Mouse (Mus musculus) forebrain, embryonic 11.5 days (tissue): Measurements from ENCODE around the gene Olfr539. TPM values are rescaled to one million over a fixed set of nuclear protein-coding genes. Genes with fewer than 3 reads are reported as not detected.

Experiments
- ATAC-seq: fragments of 200-750 bp; cut with Nextera tagmentation; replicated peaks from 2 replicates; pipeline ENCODE4 v1.8.0; 2017; ENCODE audit warnings: moderate TSS enrichment; ENCODE audit not compliant: low FRiP score
- DNase-seq: peaks from one replicate; pipeline ENCODE4 v3.0.0-alpha.2; 2017; ENCODE audit warnings: low spot score
- H3K27ac ChIP-seq: fragments of 300-500 bp; sonication (generic); 2 replicates; pipeline ENCODE4 v1.5.1; 2014; ENCODE audit warnings: low read depth, low read length
- H3K27me3 ChIP-seq: fragments of 300-500 bp; sonication (generic); 2 replicates; pipeline ENCODE4 v1.6.1; 2014; ENCODE audit warnings: mild to moderate bottlenecking, low read length, mixed read lengths; ENCODE audit not compliant: control insufficient read depth, insufficient read depth
- H3K36me3 ChIP-seq: fragments of 300-500 bp; sonication (generic); 2 replicates; pipeline ENCODE4 v1.6.1; 2014; ENCODE audit warnings: mild to moderate bottlenecking, low read length, moderate library complexity, mixed read lengths; ENCODE audit not compliant: control insufficient read depth, insufficient read depth
- H3K4me1 ChIP-seq: fragments of 300-500 bp; sonication (generic); replicated peaks from 2 replicates; pipeline ENCODE4 v1.6.1; 2014; ENCODE audit warnings: low read length, mixed read lengths; ENCODE audit not compliant: control insufficient read depth, insufficient read depth
- H3K4me2 ChIP-seq: fragments of 300-500 bp; sonication (generic); 2 replicates; pipeline ENCODE4 v1.6.1; 2014; ENCODE audit warnings: low read depth, mild to moderate bottlenecking, low read length, moderate library complexity, mixed read lengths; ENCODE audit not compliant: severe bottlenecking
- H3K4me3 ChIP-seq: fragments of 300-500 bp; sonication (generic); 2 replicates; pipeline ENCODE4 v1.5.1; 2014; ENCODE audit warnings: low read depth, low read length
- H3K9ac ChIP-seq: fragments of 300-500 bp; sonication (generic); 2 replicates; pipeline ENCODE4 v1.6.1; 2014; ENCODE audit warnings: low read length
- H3K9me3 ChIP-seq: fragments of 300-500 bp; sonication (generic); 2 replicates; pipeline ENCODE4 v1.6.1; 2016; ENCODE audit warnings: low read length, mixed read lengths; ENCODE audit not compliant: control insufficient read depth
- WGBS: fragments of 180-500 bp; shearing (Covaris S2); extraction: QIAGEN DNeasy Blood & Tissue Kit; methylation state at CpG from one replicate; pipeline ENCODE4 v1.1.7; 2014; 5-methylcytosine and 5-hydroxymethylcytosine counted together
- polyA plus RNA-seq: library from polyadenylated mRNA; unstranded; fragments of >200 nt; fragmentation: Nextera tagmentation; extraction: Ambion mirVana; gene quantifications from 2 replicates; pipeline ENCODE4 v1.2.1, GENCODE M21; 2014

The Olfr539 gene
- polyA plus RNA-seq, 1 experiment from 2014 or later: not detected

GRCm38 (mm10) chr7:140706348-140706747 lies 46.6 kb downstream of the Olfr539 start:
- Histone ChIP-seq H3K27ac (no peak overlapping the region), H3K4me3 (no peak overlapping the region), H3K9me3 (no peaks in the 10 kb centered on the region), H3K9ac (no peak overlapping the region), H3K4me2 (no peak overlapping the region), H3K4me1 (no peaks in the 10 kb centered on the region), H3K27me3 (no peaks in the 10 kb centered on the region), H3K36me3 (no peaks in the 10 kb centered on the region)
- DNase-seq (no peak), ATAC-seq (no peak; the same call in 1 of the 2 replicates)
- WGBS: 31% methylated on average over 2 of the region's 2 CpGs

- no peaks in the 10 kb centered on the region for H3K27me3 ChIP-seq
- no peak overlapping the region for H3K9ac ChIP-seq
- WGBS: 84% methylated on average over 6 of the region's 6 CpGs
- H3K27ac ChIP-seq: no peak overlapping the region
- ATAC-seq: no peak
- no peak for DNase-seq
- H3K36me3 ChIP-seq: no peaks in the 10 kb centered on the region
- no peaks in the 10 kb centered on the region for H3K4me1 ChIP-seq
- no peak overlapping the region for H3K4me3 ChIP-seq
- H3K4me2 ChIP-seq: no peak overlapping the region
- H3K9me3 ChIP-seq: no peaks in the 10 kb centered on the region
Observed at GRCm38 (mm10) chr7:140707536-140708284, 48.0 kb downstream of the Olfr539 start.

GRCm38 (mm10) chr7:140717155-140718055 lies 57.7 kb downstream of the Olfr539 start:
- ATAC-seq (no peak), DNase-seq (no peak)
- Histone ChIP-seq H3K27me3 (no peaks in the 10 kb centered on the region), H3K4me2 (no peak overlapping the region), H3K36me3 (no peaks in the 10 kb centered on the region), H3K4me1 (no peaks in the 10 kb centered on the region), H3K9me3 (no peaks in the 10 kb centered on the region), H3K27ac (no peak overlapping the region), H3K9ac (no peak overlapping the region), H3K4me3 (no peak overlapping the region)
- WGBS: 88% methylated on average over 7 of the region's 7 CpGs

GRCm38 (mm10) chr7:140721095-140721494 lies 61.4 kb downstream of the Olfr539 start:
- Histone ChIP-seq H3K4me2 (no peak overlapping the region), H3K4me1 (no peaks in the 10 kb centered on the region), H3K9me3 (no peaks in the 10 kb centered on the region), H3K27me3 (no peaks in the 10 kb centered on the region), H3K36me3 (no peaks in the 10 kb centered on the region), H3K9ac (no peak overlapping the region), H3K4me3 (no peak overlapping the region), H3K27ac (no peak overlapping the region)
- ATAC-seq (no peak), DNase-seq (no peak)
- WGBS: 84% methylated on average over 6 of the region's 6 CpGs

- DNase-seq (no peak), ATAC-seq (no peak)
- no peak overlapping the region for H3K4me2 ChIP-seq
- no peaks in the 10 kb centered on the region; the same call in 1 of the 2 replicates for H3K9me3 ChIP-seq
- H3K27me3 ChIP-seq: no peaks in the 10 kb centered on the region
- no peak overlapping the region for H3K9ac ChIP-seq
- no peak overlapping the region for H3K27ac ChIP-seq
- no peaks in the 10 kb centered on the region for H3K36me3 ChIP-seq
- H3K4me3 ChIP-seq: no peak overlapping the region
- H3K4me1 ChIP-seq: no peaks in the 10 kb centered on the region
Observed at GRCm38 (mm10) chr7:140725558-140725957, 65.8 kb downstream of the Olfr539 start.

Other genes with a start within 250 kb of the Olfr539 start
- gene Olfr532, start 238.3 kb upstream of the Olfr539 start, polyA plus RNA-seq: not detected in 2 replicates
- gene Olfr533, start 196.6 kb upstream of the Olfr539 start, polyA plus RNA-seq: not detected in 2 replicates
- gene Olfr535, start 175.7 kb upstream of the Olfr539 start, polyA plus RNA-seq: not detected in 2 replicates
- gene Olfr536, start 152.5 kb upstream of the Olfr539 start, polyA plus RNA-seq: not detected in 2 replicates
- gene Olfr538, start 92.0 kb upstream of the Olfr539 start, polyA plus RNA-seq: not detected in 2 replicates
- gene Olfr46, start 58.7 kb upstream of the Olfr539 start, polyA plus RNA-seq: 0.03 TPM in 1 of 2 replicates, not detected in the other
- gene Olfr61, start 31.0 kb upstream of the Olfr539 start, polyA plus RNA-seq: not detected in 2 replicates
- not detected in 2 replicates for gene Olfr53, start 13.5 kb upstream of the Olfr539 start, polyA plus RNA-seq
- gene Olfr45, start 22.0 kb downstream of the Olfr539 start, polyA plus RNA-seq: not detected in 2 replicates
- gene Olfr541, start 37.3 kb downstream of the Olfr539 start, polyA plus RNA-seq: not detected in 2 replicates
- gene Cyp2e1, start 103.8 kb downstream of the Olfr539 start, polyA plus RNA-seq: not detected in 2 replicates
- not detected in 2 replicates for gene Syce1, start 127.9 kb downstream of the Olfr539 start, polyA plus RNA-seq
- gene Zfp941, start 162.2 kb downstream of the Olfr539 start, polyA plus RNA-seq: 4.6 and 5.2 TPM in 2 replicates
- 0.48 TPM in 1 of 2 replicates, not detected in the other for gene Urah, start 175.1 kb downstream of the Olfr539 start, polyA plus RNA-seq
- not detected in 2 replicates for gene Scgb1c1, start 185.6 kb downstream of the Olfr539 start, polyA plus RNA-seq
- not detected in 2 replicates for gene Odf3, start 187.9 kb downstream of the Olfr539 start, polyA plus RNA-seq
- not detected in 2 replicates for gene Gm45785, start 196.4 kb downstream of the Olfr539 start, polyA plus RNA-seq
- gene Ric8a, start 197.0 kb downstream of the Olfr539 start, polyA plus RNA-seq: 57.2 and 63.0 TPM in 2 replicates
- 27.2 and 29.1 TPM in 2 replicates for gene Bet1l, start 197.6 kb downstream of the Olfr539 start, polyA plus RNA-seq
- gene Psmd13, start 222.0 kb downstream of the Olfr539 start, polyA plus RNA-seq: 242 and 244 TPM in 2 replicates
- 24.3 and 25.2 TPM in 2 replicates for gene Sirt3, start 222.4 kb downstream of the Olfr539 start, polyA plus RNA-seq
- not detected in 2 replicates for gene Cox8b, start 240.5 kb downstream of the Olfr539 start, polyA plus RNA-seq